Mouse (Mus musculus) intestine, embryonic 16.5 days (tissue): ENCODE data around the gene Gng10. TPM values are rescaled to one million over a fixed set of nuclear protein-coding genes. Genes with fewer than 3 reads are reported as not detected.

Source experiments
- ATAC-seq: fragments of 200-750 bp; cut with Nextera tagmentation; 2 replicates; pipeline ENCODE4 v1.8.0; 2017; ENCODE audit warnings: moderate TSS enrichment, moderate library complexity
- H3K27ac ChIP-seq: fragments of 300-500 bp; sonication (generic); 2 replicates; pipeline ENCODE4 v1.5.1; 2014; ENCODE audit warnings: mild to moderate bottlenecking, low read length
- H3K27me3 ChIP-seq: fragments of 300-500 bp; sonication (generic); replicated peaks from 2 replicates; pipeline ENCODE4 v1.6.1; 2014; ENCODE audit warnings: low read length, control low read depth, mixed read lengths; ENCODE audit not compliant: control insufficient read depth, insufficient read depth
- H3K36me3 ChIP-seq: fragments of 300-500 bp; sonication (generic); 2 replicates; pipeline ENCODE4 v1.6.1; 2014; ENCODE audit warnings: low read length, control low read depth; ENCODE audit not compliant: control insufficient read depth, insufficient read depth
- H3K4me1 ChIP-seq: fragments of 300-500 bp; sonication (generic); 2 replicates; pipeline ENCODE4 v1.6.1; 2014; ENCODE audit warnings: low read length, control low read depth, mixed read lengths; ENCODE audit not compliant: control insufficient read depth, insufficient read depth
- H3K4me2 ChIP-seq: fragments of 300-500 bp; sonication (generic); 2 replicates; pipeline ENCODE4 v1.6.1; 2014; ENCODE audit warnings: low read depth, low read length, control low read depth
- H3K4me3 ChIP-seq: fragments of 300-500 bp; sonication (generic); 2 replicates; pipeline ENCODE4 v1.5.1; 2014; ENCODE audit warnings: mild to moderate bottlenecking, low read length
- H3K9ac ChIP-seq: fragments of 300-500 bp; sonication (generic); 2 replicates; pipeline ENCODE4 v1.6.1; 2014; ENCODE audit warnings: low read depth, low read length
- H3K9me3 ChIP-seq: fragments of 300-500 bp; sonication (generic); 2 replicates; pipeline ENCODE4 v1.6.1; 2016; ENCODE audit warnings: low read length, control low read depth; ENCODE audit not compliant: control insufficient read depth
- WGBS: fragments of 180-500 bp; shearing (Covaris S2); extraction: QIAGEN DNeasy Blood & Tissue Kit; methylation state at CpG from one replicate; pipeline ENCODE4 v1.1.7; 2014; 5-methylcytosine and 5-hydroxymethylcytosine counted together
- polyA plus RNA-seq: library from polyadenylated mRNA; unstranded; fragments of >200 nt; fragmentation: Nextera tagmentation; extraction: Ambion mirVana; gene quantifications from 2 replicates; pipeline ENCODE4 v1.2.1, GENCODE M21; 2015

Gng10 gene
- polyA plus RNA-seq: 76.5 and 86.1 TPM in 2 replicates

DNA sequence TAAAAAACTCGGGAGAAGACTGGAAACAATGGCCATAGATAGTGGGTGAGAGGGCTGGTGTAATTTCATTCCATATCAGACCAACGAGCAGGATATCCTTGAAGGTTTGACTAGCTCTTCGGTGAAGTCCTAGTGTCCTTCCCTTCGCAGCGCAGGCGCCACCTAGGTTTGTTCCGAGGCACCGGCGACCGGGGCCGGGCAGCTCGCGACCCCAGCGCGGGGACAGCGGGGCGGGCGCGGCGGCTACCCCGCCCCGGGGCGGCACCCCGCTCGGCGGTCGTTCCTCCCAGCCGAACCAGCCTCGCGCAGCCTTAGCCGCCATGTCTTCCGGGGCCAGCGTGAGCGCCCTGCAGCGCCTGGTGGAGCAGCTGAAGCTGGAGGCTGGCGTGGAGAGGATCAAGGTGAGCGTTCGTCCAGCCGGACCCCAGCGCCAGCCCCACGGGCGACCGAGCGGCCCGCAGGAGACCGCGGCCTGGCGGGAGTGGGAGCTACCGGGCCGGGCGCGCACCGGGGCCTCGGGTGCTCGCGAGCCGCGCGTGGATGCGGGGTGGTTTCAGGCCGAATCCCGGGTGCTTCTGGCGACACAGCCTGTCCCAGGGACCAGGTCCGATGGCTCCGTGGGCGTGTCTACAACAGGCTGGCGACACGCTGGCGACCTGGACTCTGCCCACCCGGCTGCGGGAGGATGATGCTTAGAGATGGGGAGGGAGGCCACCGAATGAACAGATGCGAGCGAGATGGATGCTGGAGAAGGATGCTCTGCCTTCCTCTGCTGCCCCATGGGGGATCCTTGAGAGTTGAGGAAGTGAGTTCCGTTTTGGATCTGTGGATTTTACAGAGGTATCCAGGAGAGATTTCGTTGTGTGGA is at the start of gene Gng10:
Gene Gng10 (plus strand): TSS at position 171 of the 868 bp plus-strand sequence.
- Histone ChIP-seq H3K27ac (peak within 1 kb of the TSS; percentile 69), H3K36me3 (0 out of 2 replicates have a peak, but pooled peaks cover 4% of the 10 kb centered on the region), H3K9ac (peak within 1 kb of the TSS; percentile 94), H3K27me3 (no peaks in the 10 kb centered on the region), H3K9me3 (no peaks in the 10 kb centered on the region), H3K4me2 (peak within 1 kb of the TSS; percentile 55), H3K4me1 (peaks cover 10% of the 10 kb centered on the region), H3K4me3 (peak within 1 kb of the TSS; percentile 91)
- WGBS: 9% methylated on average over 75 of the region's 76 CpGs
- ATAC-seq: peak; percentile 95

DNA sequence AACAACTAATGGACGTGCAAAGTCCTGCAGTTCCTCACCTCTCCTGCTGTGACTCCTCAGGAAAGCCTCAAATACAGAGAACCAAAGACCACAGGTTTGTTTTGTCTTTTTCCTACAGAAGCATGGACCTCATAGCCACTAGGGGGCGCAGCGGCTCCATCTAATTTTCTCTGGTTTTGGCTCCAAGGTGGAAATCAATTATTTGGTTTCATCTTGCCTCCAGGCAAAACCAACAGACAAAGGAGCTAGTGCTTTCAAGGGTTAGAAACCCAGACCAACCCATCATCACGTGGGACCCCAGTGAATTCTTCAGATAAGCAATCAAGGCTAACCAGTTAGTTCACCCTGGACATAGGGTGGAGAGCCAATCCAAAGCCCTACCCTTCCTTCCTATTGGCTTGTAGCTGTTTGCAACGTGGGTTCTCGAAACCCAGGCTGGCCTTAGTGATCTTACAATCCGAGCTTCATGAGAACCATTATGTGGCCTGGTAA is 49.7 kb upstream of the Gng10 start:
- WGBS: 19% methylated on average over 7 of the region's 7 CpGs
- Histone ChIP-seq H3K36me3 (no peaks in the 10 kb centered on the region), H3K9me3 (no peaks in the 10 kb centered on the region), H3K4me2 (no peak overlapping the region), H3K27me3 (no peaks in the 10 kb centered on the region), H3K27ac (no peak overlapping the region), H3K9ac (no peak overlapping the region), H3K4me3 (no peak overlapping the region), H3K4me1 (0 out of 2 replicates have a peak, but pooled peaks cover 4% of the 10 kb centered on the region)
- ATAC-seq: peak; percentile 36

DNA sequence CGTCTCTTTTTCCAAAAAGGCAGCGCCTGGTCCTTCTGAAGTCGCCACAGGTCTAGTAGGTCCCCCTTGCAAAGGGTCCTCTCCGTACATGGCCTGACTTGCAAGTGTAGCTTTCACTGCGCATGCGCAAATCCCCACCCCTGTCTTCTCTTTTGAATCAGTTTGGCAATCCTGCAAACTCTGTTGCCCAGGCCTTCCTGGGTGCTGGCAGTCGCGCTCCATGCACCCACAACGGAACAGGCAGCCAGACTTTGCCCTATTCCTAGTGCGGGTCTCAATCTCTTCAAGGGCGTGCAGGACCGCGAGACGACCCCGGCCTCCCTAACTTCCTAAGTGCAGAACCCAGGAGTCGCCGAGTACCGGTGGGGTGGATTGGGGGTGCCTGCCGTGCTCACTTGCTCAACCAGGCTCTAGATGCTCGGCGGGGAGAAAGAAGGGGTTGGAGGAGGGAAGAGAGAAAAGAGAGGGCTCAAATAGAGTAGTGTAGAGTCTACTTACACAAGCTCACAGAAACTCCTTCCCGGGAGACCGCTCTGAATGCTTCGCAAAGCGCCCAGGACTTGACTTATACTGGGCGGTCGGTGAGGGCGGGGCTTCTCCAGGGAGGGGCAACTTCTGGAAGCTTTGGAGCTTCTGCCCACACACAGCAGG is 48.2 kb upstream of the Gng10 start, which contains the start of gene Ptgr1:
Gene Ptgr1 (minus strand): TSS at position 580 of the 651 bp plus-strand sequence.
- WGBS: 1% methylated on average over 28 of the region's 28 CpGs
- ATAC-seq: peak; percentile 84
- peak within 1 kb of the TSS; percentile 50 for H3K27ac ChIP-seq

DNA sequence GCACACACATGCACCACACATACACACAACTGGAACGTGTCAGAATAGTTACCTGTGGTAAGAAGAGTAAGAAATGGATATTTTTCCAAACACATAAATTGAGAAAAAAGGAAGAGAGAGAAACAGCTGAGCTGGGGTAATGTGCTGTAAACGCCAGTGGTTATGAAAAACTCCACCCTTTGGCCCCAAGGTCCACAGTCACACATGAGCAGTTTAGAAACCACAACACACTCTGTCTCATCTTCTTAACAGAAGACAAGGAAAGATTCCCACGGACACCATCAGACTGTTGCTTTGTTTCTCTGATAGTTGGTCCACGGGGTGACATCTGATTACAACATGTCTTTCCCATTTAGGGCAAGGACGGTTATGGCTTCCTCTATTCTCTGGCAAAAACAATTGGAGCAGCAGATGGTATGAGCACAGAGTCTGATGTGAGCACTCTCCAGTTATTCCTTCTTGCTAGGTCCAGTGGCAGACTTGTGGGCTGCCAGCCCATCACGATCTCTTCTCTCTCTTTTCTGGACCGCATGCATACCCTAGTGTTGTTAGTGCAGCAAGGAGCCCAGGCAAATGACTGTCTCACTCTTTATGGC is 45.5 kb upstream of the Gng10 start:
- H3K4me3 ChIP-seq: no peak overlapping the region
- H3K9ac ChIP-seq: no peak overlapping the region
- no peak for ATAC-seq
- no peaks in the 10 kb centered on the region for H3K36me3 ChIP-seq
- H3K27me3 ChIP-seq: no peaks in the 10 kb centered on the region
- 83% methylated on average over 7 of the region's 7 CpGs for WGBS
- no peak overlapping the region for H3K4me2 ChIP-seq
- H3K4me1 ChIP-seq: peaks cover 11% of the 10 kb centered on the region; the same call in 1 of the 2 replicates
- no peaks in the 10 kb centered on the region for H3K9me3 ChIP-seq
- H3K27ac ChIP-seq: no peak overlapping the region

More for the DNA sequence above, 48.2 kb upstream of the Gng10 start, which contains the start of gene Ptgr1:
- no peaks in the 10 kb centered on the region for H3K36me3 ChIP-seq
- peak within 1 kb of the TSS; percentile 71 for H3K9ac ChIP-seq
- H3K9me3 ChIP-seq: no peaks in the 10 kb centered on the region
- H3K4me3 ChIP-seq: peak within 1 kb of the TSS; percentile 65
- no peaks in the 10 kb centered on the region for H3K27me3 ChIP-seq
- peak within 1 kb of the TSS; percentile 74 for H3K4me2 ChIP-seq
- H3K4me1 ChIP-seq: 0 out of 2 replicates have a peak, but pooled peaks cover 4% of the 10 kb centered on the region

DNA sequence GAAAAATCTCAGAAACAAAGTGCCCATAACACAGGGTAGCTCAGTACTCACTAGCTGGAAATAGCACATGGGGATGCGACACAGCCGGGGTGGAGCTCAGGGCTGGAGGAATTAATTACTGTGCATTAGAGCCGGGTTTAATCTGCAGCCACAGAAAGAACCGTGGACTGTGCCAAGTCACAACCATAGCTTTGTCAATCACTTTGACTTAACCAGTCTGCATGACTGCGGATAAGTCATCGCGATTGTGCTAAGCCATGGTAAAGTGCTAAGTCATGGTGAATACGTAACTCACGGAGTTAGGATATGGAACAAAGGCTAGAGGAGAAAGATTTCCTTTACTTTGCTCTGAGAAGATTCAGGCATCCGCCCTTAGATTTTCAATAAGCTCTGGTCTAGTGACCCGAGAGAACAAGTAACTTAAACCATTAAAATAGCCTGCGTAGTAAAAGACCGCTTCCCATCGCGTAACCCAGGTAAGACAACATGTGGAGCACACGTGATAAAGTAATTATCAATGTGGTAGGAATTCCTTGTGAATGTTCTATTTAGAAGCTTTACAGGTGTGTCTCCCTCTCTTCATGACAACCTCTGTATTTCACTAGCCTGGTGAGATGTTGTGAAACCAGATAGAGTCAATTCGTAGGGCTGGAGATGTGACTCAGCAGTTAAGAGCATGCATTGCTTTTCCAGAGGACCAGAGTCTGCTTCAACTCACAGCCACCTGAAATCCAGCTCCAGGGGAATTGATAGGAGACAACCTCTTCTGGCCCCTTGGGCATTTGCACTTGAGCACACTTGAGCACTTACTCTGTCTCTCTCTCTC is 44.1 kb upstream of the Gng10 start:
- ATAC-seq: no peak
- Histone ChIP-seq H3K4me3 (no peak overlapping the region), H3K27ac (no peak overlapping the region)

DNA sequence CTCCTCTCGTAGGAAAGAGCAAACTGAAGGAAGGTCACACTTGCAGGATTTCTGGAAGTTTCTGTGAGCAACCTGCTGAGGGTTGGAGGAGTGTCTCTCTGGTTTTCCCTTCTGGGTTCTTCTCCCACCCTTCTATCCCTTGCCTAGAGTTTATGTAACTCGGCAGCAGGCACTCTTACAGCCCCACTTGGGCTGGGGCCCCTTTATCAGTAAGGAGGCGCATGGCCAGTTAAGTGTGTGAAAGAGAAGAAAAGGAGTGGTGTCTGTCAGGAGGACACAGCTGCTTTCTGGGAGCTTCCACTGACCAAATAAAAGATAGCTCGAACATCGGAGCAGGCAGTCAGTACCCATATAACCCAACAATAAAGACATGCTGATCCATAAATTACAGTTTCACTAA is 42.7 kb upstream of the Gng10 start:
- no peaks in the 10 kb centered on the region for H3K27me3 ChIP-seq
- 65% methylated on average over 5 of the region's 5 CpGs for WGBS
- no peak for ATAC-seq

More for the DNA sequence above, 44.1 kb upstream of the Gng10 start:
- H3K9ac ChIP-seq: no peak overlapping the region
- H3K4me1 ChIP-seq: peaks cover 11% of the 10 kb centered on the region; the same call in 1 of the 2 replicates
- H3K27me3 ChIP-seq: no peaks in the 10 kb centered on the region
- no peak overlapping the region for H3K4me2 ChIP-seq
- H3K36me3 ChIP-seq: no peaks in the 10 kb centered on the region
- 84% methylated on average over 17 of the region's 17 CpGs for WGBS
- no peaks in the 10 kb centered on the region for H3K9me3 ChIP-seq

DNA sequence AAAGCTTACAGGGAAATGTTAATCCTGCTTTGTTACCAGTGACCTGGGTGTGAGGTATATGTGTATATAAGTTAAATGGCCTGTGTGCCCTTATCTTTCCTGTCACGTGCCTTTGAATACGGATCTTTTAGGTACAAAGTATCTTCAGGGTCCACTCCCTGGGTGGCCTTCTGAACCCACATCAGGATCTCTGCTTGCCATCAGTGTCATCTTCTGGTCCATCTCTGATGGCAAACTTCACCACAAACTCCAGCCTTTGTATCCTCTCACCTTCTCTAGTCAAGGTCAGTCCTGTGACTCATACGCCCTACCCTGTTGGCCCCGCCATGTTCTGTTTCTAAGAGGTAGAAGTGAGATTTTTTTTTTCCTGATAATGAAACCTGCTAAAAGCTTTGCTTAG is 40.1 kb upstream of the Gng10 start, which contains the start of gene Dnajc25:
Gene Dnajc25 (plus strand): TSS at position 301 of the 400 bp plus-strand sequence.
- no peak for ATAC-seq
- Histone ChIP-seq H3K4me1 (peaks cover 9% of the 10 kb centered on the region), H3K9me3 (no peaks in the 10 kb centered on the region), H3K27ac (no peak within 1 kb of the TSS), H3K27me3 (no peaks in the 10 kb centered on the region), H3K4me2 (no peak within 1 kb of the TSS), H3K36me3 (no peaks in the 10 kb centered on the region), H3K4me3 (no peak within 1 kb of the TSS), H3K9ac (no peak within 1 kb of the TSS)
- 57% methylated on average over 4 of the region's 4 CpGs for WGBS

More for the DNA sequence above, 42.7 kb upstream of the Gng10 start:
- no peak overlapping the region for H3K4me3 ChIP-seq
- H3K9me3 ChIP-seq: no peaks in the 10 kb centered on the region
- H3K27ac ChIP-seq: no peak overlapping the region
- H3K4me2 ChIP-seq: no peak overlapping the region
- no peak overlapping the region for H3K9ac ChIP-seq
- H3K4me1 ChIP-seq: peaks cover 11% of the 10 kb centered on the region
- no peaks in the 10 kb centered on the region for H3K36me3 ChIP-seq

DNA sequence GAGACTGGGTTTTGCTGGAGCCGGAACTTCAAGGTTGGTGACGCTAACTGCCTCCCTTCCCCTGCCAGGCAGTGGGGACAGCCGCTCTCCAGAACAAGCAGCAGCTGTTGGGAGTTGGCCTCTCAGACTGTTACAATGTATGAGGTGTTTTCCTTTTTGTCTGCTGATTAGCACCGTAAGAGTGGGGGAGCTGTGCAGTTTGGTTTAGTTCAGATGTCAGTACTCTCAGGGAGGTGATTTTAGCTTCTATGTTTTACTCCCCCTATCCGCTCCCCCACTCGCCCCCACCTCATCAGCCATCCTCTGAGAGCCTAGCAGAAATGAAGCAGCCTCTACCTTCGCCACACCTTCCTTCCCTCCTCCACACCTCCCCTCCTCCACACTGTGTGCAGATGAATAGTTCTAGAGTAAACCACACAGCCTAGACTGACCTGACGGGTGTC is 39.6 kb upstream of the Gng10 start:
- Histone ChIP-seq H3K4me2 (no peak overlapping the region), H3K27ac (no peak overlapping the region), H3K27me3 (no peaks in the 10 kb centered on the region), H3K9ac (no peak overlapping the region), H3K9me3 (no peaks in the 10 kb centered on the region), H3K36me3 (no peaks in the 10 kb centered on the region), H3K4me1 (peaks cover 9% of the 10 kb centered on the region), H3K4me3 (no peak overlapping the region)
- ATAC-seq: no peak
- WGBS: 68% methylated on average over 8 of the region's 8 CpGs
